Mouse (Mus musculus): ENCODE measurements around the gene Thrsp. TPM values are rescaled to one million over a fixed set of nuclear protein-coding genes. Genes with fewer than 3 reads are reported as not detected.

The Thrsp gene
- polyA plus RNA-seq, 1 experiment from 2014 or later: 1.0 TPM

DNA sequence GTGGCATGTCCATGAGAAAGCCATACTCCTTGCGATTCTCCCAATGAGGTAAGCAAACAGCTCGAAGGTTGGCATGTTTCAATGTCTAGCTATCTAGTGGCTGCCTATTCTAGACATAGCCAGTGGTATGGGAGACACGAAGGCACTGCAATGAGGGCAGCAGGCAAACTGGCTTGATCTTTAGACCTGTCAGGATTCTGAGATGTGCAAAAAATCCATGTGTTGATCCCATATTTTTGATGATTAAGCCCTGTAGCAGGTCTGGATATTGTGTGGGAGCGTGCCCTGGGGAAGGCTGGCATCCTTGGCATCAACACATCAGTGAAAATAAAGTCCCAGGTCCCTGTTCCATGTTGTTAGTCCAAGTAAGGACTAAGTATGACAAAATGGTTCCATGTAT lies 29.0 kb downstream of the Thrsp start:
- H3K4me1 ChIP-seq: no peaks in the 10 kb centered on the region
- no peak overlapping the region for H3K9ac ChIP-seq
- no peak overlapping the region for H3K4me2 ChIP-seq
- no peaks in the 10 kb centered on the region for H3K9me3 ChIP-seq (replicated peaks)
- H3K27me3 ChIP-seq: no peaks in the 10 kb centered on the region
- 97% methylated on average over 4 of the region's 4 CpGs for WGBS
- ATAC-seq (replicated peaks; ENCODE audit: low FRiP score): no peak
- H3K4me3 ChIP-seq (replicated peaks): no peak overlapping the region
- H3K27ac ChIP-seq: no peak overlapping the region
- peaks cover 94% of the 10 kb centered on the region for H3K36me3 ChIP-seq

GRCm38 (mm10) chr7:97387561-97388147 lies 29.9 kb downstream of the Thrsp start:
- peaks cover 94% of the 10 kb centered on the region for H3K36me3 ChIP-seq

DNA sequence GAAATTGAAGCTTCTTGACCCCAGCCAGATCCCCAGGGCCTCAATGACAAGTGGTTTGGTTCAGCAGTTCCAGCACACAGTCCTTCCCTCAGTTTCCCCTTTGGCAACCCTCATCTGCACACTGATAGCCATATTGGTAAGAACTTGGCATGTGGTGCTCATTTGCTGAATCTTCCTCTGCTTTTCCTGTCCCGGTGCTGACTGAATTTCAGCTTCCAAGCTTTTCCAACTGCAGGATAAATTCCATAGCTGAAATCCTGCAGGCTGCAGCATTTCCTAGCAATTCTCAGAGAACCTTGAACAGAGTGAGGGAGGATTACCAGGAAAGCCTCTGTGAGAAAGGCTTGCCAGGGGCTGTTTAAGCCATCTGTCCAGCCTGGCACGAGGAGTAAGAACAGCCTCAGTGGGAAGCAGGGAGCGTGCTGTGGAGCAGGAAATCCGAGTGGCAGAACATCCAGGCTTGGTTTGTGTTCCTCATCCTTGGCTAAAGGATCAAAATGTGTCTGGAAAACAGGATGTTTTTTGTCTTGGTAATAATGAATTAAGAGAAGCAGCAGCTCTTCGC lies 30.6 kb downstream of the Thrsp start:
- 85% methylated on average over 5 of the region's 5 CpGs for WGBS
- no peak overlapping the region for H3K27ac ChIP-seq
- ATAC-seq (replicated peaks; ENCODE audit: low FRiP score): no peak

More at GRCm38 (mm10) chr7:97387561-97388147, 29.9 kb downstream of the Thrsp start:
- Histone ChIP-seq H3K9ac (no peak overlapping the region), H3K4me2 (no peak overlapping the region), H3K4me1 (no peaks in the 10 kb centered on the region), H3K27me3 (no peaks in the 10 kb centered on the region), H3K9me3 (replicated peaks) (no peaks in the 10 kb centered on the region), H3K27ac (no peak overlapping the region), H3K4me3 (replicated peaks) (no peak overlapping the region)
- no peak for ATAC-seq (replicated peaks; ENCODE audit: low FRiP score)
- 95% methylated on average over 8 of the region's 8 CpGs for WGBS

DNA sequence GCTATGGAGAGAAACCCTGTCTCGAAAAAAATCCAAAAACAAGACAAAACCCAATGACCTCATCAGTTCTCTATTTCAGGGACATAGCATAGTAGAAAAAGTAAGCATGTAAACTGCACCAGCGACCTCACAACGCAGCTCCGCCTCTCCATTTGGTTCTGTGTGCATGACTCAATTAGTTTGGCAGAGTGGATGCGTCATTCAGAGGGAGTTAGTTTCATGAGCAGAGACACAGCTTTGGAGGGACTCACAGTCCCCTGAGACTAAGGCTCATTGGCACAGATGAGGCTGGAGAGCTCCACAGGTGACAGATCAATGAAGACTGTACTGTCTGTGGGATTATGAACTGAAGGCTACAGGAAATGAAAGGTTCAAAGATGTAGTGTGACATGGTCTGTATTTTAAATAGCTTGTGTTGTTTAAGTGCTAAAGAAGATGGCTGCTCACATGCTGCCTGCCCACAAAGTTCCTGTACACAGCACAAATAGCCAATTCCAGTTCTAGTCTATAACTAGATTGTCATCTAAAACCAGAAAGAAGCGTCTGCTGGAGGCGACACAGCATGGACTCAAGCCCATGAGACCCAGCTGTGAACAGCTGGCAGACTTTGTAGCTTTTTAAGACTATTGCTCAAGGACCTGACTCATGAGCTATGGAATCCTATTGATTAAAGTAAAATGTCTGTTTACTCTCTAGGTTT lies 31.3 kb downstream of the Thrsp start:
- H3K4me2 ChIP-seq: no peak overlapping the region
- H3K27me3 ChIP-seq: no peaks in the 10 kb centered on the region
- no peaks in the 10 kb centered on the region for H3K9me3 ChIP-seq (replicated peaks)
- 86% methylated on average over 7 of the region's 7 CpGs for WGBS
- no peak overlapping the region for H3K4me3 ChIP-seq (replicated peaks)
- ATAC-seq (replicated peaks; ENCODE audit: low FRiP score): no peak
- H3K36me3 ChIP-seq: peaks cover 95% of the 10 kb centered on the region
- no peak overlapping the region for H3K9ac ChIP-seq
- no peaks in the 10 kb centered on the region for H3K4me1 ChIP-seq
- no peak overlapping the region for H3K27ac ChIP-seq

More for the DNA sequence above, 30.6 kb downstream of the Thrsp start:
- H3K4me2 ChIP-seq: no peak overlapping the region
- H3K27me3 ChIP-seq: no peaks in the 10 kb centered on the region
- no peaks in the 10 kb centered on the region for H3K9me3 ChIP-seq (replicated peaks)
- H3K9ac ChIP-seq: no peak overlapping the region
- no peaks in the 10 kb centered on the region for H3K4me1 ChIP-seq
- H3K4me3 ChIP-seq (replicated peaks): no peak overlapping the region
- H3K36me3 ChIP-seq: peaks cover 95% of the 10 kb centered on the region

GRCm38 (mm10) chr7:97383496-97384132 lies 33.9 kb downstream of the Thrsp start:
- Histone ChIP-seq H3K4me1 (no peaks in the 10 kb centered on the region), H3K27ac (no peak overlapping the region), H3K9ac (no peak overlapping the region), H3K4me2 (no peak overlapping the region), H3K27me3 (no peaks in the 10 kb centered on the region), H3K36me3 (peaks cover 98% of the 10 kb centered on the region), H3K4me3 (replicated peaks) (no peak overlapping the region), H3K9me3 (replicated peaks) (no peaks in the 10 kb centered on the region)
- WGBS: 80% methylated on average over 10 of the region's 10 CpGs
- no peak for ATAC-seq (replicated peaks; ENCODE audit: low FRiP score)

GRCm38 (mm10) chr7:97382661-97383060 lies 34.9 kb downstream of the Thrsp start:
- no peak overlapping the region for H3K4me2 ChIP-seq
- WGBS: 97% methylated on average over 8 of the region's 8 CpGs

GRCm38 (mm10) chr7:97380500-97381123 lies 36.9 kb downstream of the Thrsp start:
- H3K4me3 ChIP-seq (replicated peaks): no peak overlapping the region
- H3K27ac ChIP-seq: no peak overlapping the region
- no peak overlapping the region for H3K4me2 ChIP-seq
- H3K4me1 ChIP-seq: no peaks in the 10 kb centered on the region
- WGBS: 94% methylated on average over 5 of the region's 5 CpGs
- H3K27me3 ChIP-seq: no peaks in the 10 kb centered on the region
- no peak overlapping the region for H3K9ac ChIP-seq
- H3K36me3 ChIP-seq: peaks cover 95% of the 10 kb centered on the region
- ATAC-seq (replicated peaks; ENCODE audit: low FRiP score): no peak
- no peaks in the 10 kb centered on the region for H3K9me3 ChIP-seq (replicated peaks)

More at GRCm38 (mm10) chr7:97382661-97383060, 34.9 kb downstream of the Thrsp start:
- Histone ChIP-seq H3K4me1 (no peaks in the 10 kb centered on the region), H3K27ac (no peak overlapping the region), H3K36me3 (peaks cover 98% of the 10 kb centered on the region), H3K9me3 (replicated peaks) (no peaks in the 10 kb centered on the region), H3K9ac (no peak overlapping the region), H3K4me3 (replicated peaks) (no peak overlapping the region), H3K27me3 (no peaks in the 10 kb centered on the region)
- ATAC-seq (replicated peaks; ENCODE audit: low FRiP score): no peak

GRCm38 (mm10) chr7:97379304-97379703 lies 38.2 kb downstream of the Thrsp start:
- WGBS: 93% methylated on average over 5 of the region's 5 CpGs
- ATAC-seq (replicated peaks; ENCODE audit: low FRiP score): no peak

DNA sequence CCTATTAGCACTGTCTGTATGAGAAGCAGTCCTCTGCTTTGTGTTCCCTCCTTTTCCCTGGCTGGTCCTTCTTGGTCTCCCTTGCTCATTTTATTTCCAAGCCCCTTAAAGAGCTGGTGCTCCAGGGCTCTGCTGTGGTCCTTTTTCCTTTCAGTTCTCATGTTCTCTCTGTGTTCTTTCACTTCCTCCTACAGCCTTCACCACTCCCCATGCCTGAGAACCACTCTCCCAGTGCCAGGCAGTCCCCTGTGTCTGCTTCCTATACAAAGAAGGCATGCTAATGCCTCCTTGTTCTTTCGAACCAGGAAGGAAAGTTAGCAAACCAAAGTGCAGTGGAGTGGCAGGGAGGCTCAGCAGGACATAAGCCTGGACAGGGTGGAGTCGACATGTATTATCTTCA lies 41.6 kb downstream of the Thrsp start:
- Histone ChIP-seq H3K4me1 (peaks cover 9% of the 10 kb centered on the region), H3K9ac (no peak overlapping the region), H3K4me3 (replicated peaks) (no peak overlapping the region), H3K9me3 (replicated peaks) (no peaks in the 10 kb centered on the region), H3K4me2 (no peak overlapping the region), H3K36me3 (peaks cover 73% of the 10 kb centered on the region), H3K27ac (no peak overlapping the region), H3K27me3 (no peaks in the 10 kb centered on the region)
- ATAC-seq (replicated peaks; ENCODE audit: low FRiP score): no peak
- WGBS: 85% methylated on average over 2 of the region's 2 CpGs

More at GRCm38 (mm10) chr7:97379304-97379703, 38.2 kb downstream of the Thrsp start:
- H3K4me2 ChIP-seq: no peak overlapping the region
- no peak overlapping the region for H3K27ac ChIP-seq
- no peaks in the 10 kb centered on the region for H3K27me3 ChIP-seq
- H3K9me3 ChIP-seq (replicated peaks): no peaks in the 10 kb centered on the region
- no peaks in the 10 kb centered on the region for H3K4me1 ChIP-seq
- H3K4me3 ChIP-seq (replicated peaks): no peak overlapping the region
- H3K36me3 ChIP-seq: peaks cover 95% of the 10 kb centered on the region
- H3K9ac ChIP-seq: no peak overlapping the region

DNA sequence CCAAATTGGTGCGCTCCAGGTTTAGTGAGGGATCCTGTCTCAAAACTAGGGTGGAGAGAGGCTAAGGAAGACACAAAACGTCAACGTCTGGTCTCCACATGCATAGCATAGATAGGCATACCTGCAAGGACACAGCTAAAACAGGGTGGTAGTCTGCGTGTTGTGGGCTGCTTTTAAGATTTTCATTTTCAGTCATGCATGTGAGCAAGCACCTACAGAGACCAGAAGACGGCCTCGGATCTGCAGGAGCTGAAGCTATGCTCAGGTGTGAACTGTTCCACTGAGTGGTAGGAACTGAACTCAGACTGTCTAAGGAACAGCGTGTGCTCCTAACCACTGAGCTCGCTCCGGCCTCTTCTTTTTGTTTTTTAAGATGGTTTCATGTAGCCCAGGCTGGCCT lies 42.4 kb downstream of the Thrsp start:
- H3K9ac ChIP-seq: no peak overlapping the region
- H3K27me3 ChIP-seq: no peaks in the 10 kb centered on the region
- no peak overlapping the region for H3K4me2 ChIP-seq
- ATAC-seq (replicated peaks; ENCODE audit: low FRiP score): no peak
- peaks cover 12% of the 10 kb centered on the region for H3K4me1 ChIP-seq
- no peaks in the 10 kb centered on the region for H3K9me3 ChIP-seq (replicated peaks)
- WGBS: 96% methylated on average over 9 of the region's 9 CpGs
- H3K27ac ChIP-seq: no peak overlapping the region
- H3K4me3 ChIP-seq (replicated peaks): no peak overlapping the region
- peaks cover 65% of the 10 kb centered on the region for H3K36me3 ChIP-seq

- Histone ChIP-seq H3K4me1 (peaks cover 3% of the 10 kb centered on the region), H3K27me3 (no peaks in the 10 kb centered on the region), H3K9ac (no peak overlapping the region), H3K4me2 (no peak overlapping the region), H3K27ac (no peak overlapping the region), H3K9me3 (replicated peaks) (no peaks in the 10 kb centered on the region), H3K4me3 (replicated peaks) (no peak overlapping the region), H3K36me3 (no peaks in the 10 kb centered on the region)
- ATAC-seq (replicated peaks; ENCODE audit: low FRiP score): no peak
- 80% methylated on average over 1 of the region's 1 CpGs for WGBS
Measured at GRCm38 (mm10) chr7:97365887-97366286, 51.6 kb downstream of the Thrsp start.
